In the genomic region with DNA sequence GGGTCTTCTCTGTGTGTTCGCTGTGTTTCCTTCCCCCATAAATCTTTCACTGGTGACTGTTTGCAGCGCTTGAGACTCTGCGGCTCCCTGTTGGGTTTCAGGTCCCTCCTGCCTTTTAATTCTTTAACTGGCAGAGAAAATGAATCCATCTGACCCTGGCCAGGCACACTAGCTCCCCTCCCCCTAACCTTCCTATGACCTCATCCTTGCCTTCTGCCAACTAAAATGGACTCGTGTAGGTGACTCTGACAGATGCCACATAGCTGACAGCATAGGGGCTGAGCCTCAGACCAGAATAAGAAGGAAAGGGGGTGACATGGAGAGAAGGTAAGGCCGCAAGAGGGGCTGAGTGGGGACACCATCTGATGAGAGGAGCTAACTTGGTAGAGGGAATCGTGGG, we compare ENCODE assay signal across 12 mouse cellular contexts. TPM values are rescaled to one million over a fixed set of nuclear protein-coding genes. Genes with fewer than 3 reads are reported as not detected.
DNase-seq lines count a peak whose midpoint lies in the region; ATAC-seq and TF ChIP-seq lines count a peak whose summit lies in the region.
"Had no signal": no experiment of that assay in that cellular context is flagged by ENCODE, and none has a peak within 500 bp of the region (broad histone marks: within the 10 kb centered on the region; RNA-seq: fewer than 3 reads in every experiment).

No protein-coding gene starts in this region.

- no peak for TF ChIP-seq CTCF in stomach, postnatal 0 days (IDR thresholded peaks at IDR 0.05; ENCODE audit: low read depth)
- TF ChIP-seq CTCF in heart, postnatal 0 days (IDR thresholded peaks at IDR 0.05; ENCODE audit: low read depth): no peak

- ATAC-seq in forebrain, embryonic 13.5 days: no peak
- no peak for ATAC-seq in forebrain, embryonic 15.5 days (replicated peaks)
- no peak for ATAC-seq in stomach, embryonic 16.5 days (ENCODE audit: insufficient read depth, low FRiP score)
- ATAC-seq in stomach, postnatal 0 days (ENCODE audit: low FRiP score, low TSS enrichment): no peak
- peak; percentile 70 for ATAC-seq in heart, postnatal 0 days (ENCODE audit: insufficient read depth, low read depth)
- no peak for ATAC-seq in hindbrain, embryonic 16.5 days

- no peak for DNase-seq in stomach, postnatal 0 days (ENCODE audit: low spot score)
- peak; percentile 80 for DNase-seq in heart, postnatal 0 days (ENCODE audit: low spot score)
- DNase-seq in layer of hippocampus, postnatal 14 days (ENCODE audit: low spot score in 2 of 2): no peak
- DNase-seq in right cerebral cortex, postnatal 10 days (ENCODE audit: low spot score in 2 of 2): no peak
- DNase-seq: layer of hippocampus, postnatal 36 days; midbrain, embryonic 14.5 days had no signal

- no peak overlapping the region; the same call in 1 of the 2 replicates for H3K27ac ChIP-seq in forebrain, embryonic 13.5 days
- no peak overlapping the region for H3K27ac ChIP-seq in forebrain, embryonic 15.5 days (replicated peaks)
- peak overlapping the region; percentile 26; the same call in 1 of the 2 replicates for H3K27ac ChIP-seq in stomach, embryonic 16.5 days (ENCODE audit: low read length)
- H3K27ac ChIP-seq in stomach, postnatal 0 days (replicated peaks): no peak overlapping the region; the same call in 1 of the 2 replicates
- peak overlapping the region; percentile 95 for H3K27ac ChIP-seq in heart, postnatal 0 days (ENCODE audit: low read depth)
- no peak overlapping the region for H3K27ac ChIP-seq in hindbrain, embryonic 16.5 days (ENCODE audit: low read depth, low read length)
- H3K27ac ChIP-seq: hindbrain, embryonic 12.5 days; liver, embryonic 14.5 days had no signal

- peaks cover 17% of the 10 kb centered on the region for H3K36me3 ChIP-seq in forebrain, embryonic 13.5 days (ENCODE audit: poor library complexity, severe bottlenecking)
- peaks cover 7% of the 10 kb centered on the region; the same call in 1 of the 2 replicates for H3K36me3 ChIP-seq in forebrain, embryonic 15.5 days
- no peaks in the 10 kb centered on the region for H3K36me3 ChIP-seq in stomach, embryonic 16.5 days (ENCODE audit: control insufficient read depth, insufficient read depth, low read length)
- H3K36me3 ChIP-seq in stomach, postnatal 0 days (ENCODE audit: control insufficient read depth, insufficient read depth, low read length): no peaks in the 10 kb centered on the region
- H3K36me3 ChIP-seq in heart, postnatal 0 days (replicated peaks; ENCODE audit: control insufficient read depth, insufficient read depth, low read length): peaks cover 7% of the 10 kb centered on the region
- H3K36me3 ChIP-seq in hindbrain, embryonic 16.5 days (ENCODE audit: control insufficient read depth, insufficient read depth, low read length): peaks cover 2% of the 10 kb centered on the region; the same call in 1 of the 2 replicates

- no peaks in the 10 kb centered on the region for H3K9me3 ChIP-seq in forebrain, embryonic 13.5 days (replicated peaks)
- H3K9me3 ChIP-seq in forebrain, embryonic 15.5 days: no peaks in the 10 kb centered on the region
- no peaks in the 10 kb centered on the region for H3K9me3 ChIP-seq in stomach, embryonic 16.5 days (replicated peaks; ENCODE audit: control insufficient read depth, low read length)
- H3K9me3 ChIP-seq in stomach, postnatal 0 days (ENCODE audit: control insufficient read depth, low read length): no peaks in the 10 kb centered on the region
- H3K9me3 ChIP-seq in heart, postnatal 0 days (replicated peaks; ENCODE audit: control insufficient read depth, low read length): no peaks in the 10 kb centered on the region
- H3K9me3 ChIP-seq in hindbrain, embryonic 16.5 days (ENCODE audit: control insufficient read depth, low read length): no peaks in the 10 kb centered on the region
- H3K9me3 ChIP-seq: hindbrain, embryonic 12.5 days had no signal

- 69% methylated on average over 6 of the region's 6 CpGs for WGBS in forebrain, embryonic 13.5 days
- WGBS in forebrain, embryonic 15.5 days: 70% methylated on average over 6 of the region's 6 CpGs
- 47% methylated on average over 6 of the region's 6 CpGs for WGBS in stomach, embryonic 16.5 days
- 59% methylated on average over 6 of the region's 6 CpGs for WGBS in stomach, postnatal 0 days
- 32% methylated on average over 6 of the region's 6 CpGs for WGBS in heart, postnatal 0 days
- 44% methylated on average over 6 of the region's 6 CpGs for WGBS in hindbrain, embryonic 16.5 days

- no peak overlapping the region for H3K4me3 ChIP-seq in forebrain, embryonic 13.5 days
- H3K4me3 ChIP-seq in forebrain, embryonic 15.5 days: no peak overlapping the region
- no peak overlapping the region for H3K4me3 ChIP-seq in stomach, embryonic 16.5 days (replicated peaks; ENCODE audit: low read length)
- H3K4me3 ChIP-seq in stomach, postnatal 0 days (ENCODE audit: low read depth, low read length): no peak overlapping the region
- no peak overlapping the region for H3K4me3 ChIP-seq in heart, postnatal 0 days (ENCODE audit: low read depth, low read length)
- H3K4me3 ChIP-seq in hindbrain, embryonic 16.5 days (ENCODE audit: low read length): no peak overlapping the region
- H3K4me3 ChIP-seq: hindbrain, embryonic 12.5 days had no signal

- 0 out of 2 replicates have a peak overlapping the region, but pooled peaks have one; percentile 14 for H3K9ac ChIP-seq in forebrain, embryonic 13.5 days
- no peak overlapping the region for H3K9ac ChIP-seq in forebrain, embryonic 15.5 days (replicated peaks)
- no peak overlapping the region for H3K9ac ChIP-seq in stomach, embryonic 16.5 days (ENCODE audit: low read length)
- H3K9ac ChIP-seq in stomach, postnatal 0 days (ENCODE audit: low read length): no peak overlapping the region
- H3K9ac ChIP-seq in heart, postnatal 0 days (replicated peaks; ENCODE audit: low read depth, low read length): peak overlapping the region; percentile 41
- H3K9ac ChIP-seq in hindbrain, embryonic 16.5 days (ENCODE audit: low read depth, low read length): no peak overlapping the region
- H3K9ac ChIP-seq: hindbrain, embryonic 12.5 days; liver, embryonic 14.5 days had no signal

- peaks cover 39% of the 10 kb centered on the region for H3K4me1 ChIP-seq in forebrain, embryonic 13.5 days
- H3K4me1 ChIP-seq in forebrain, embryonic 15.5 days: peaks cover 38% of the 10 kb centered on the region
- peaks cover 19% of the 10 kb centered on the region for H3K4me1 ChIP-seq in stomach, embryonic 16.5 days (ENCODE audit: control insufficient read depth, insufficient read depth, low read length)
- peaks cover 4% of the 10 kb centered on the region for H3K4me1 ChIP-seq in stomach, postnatal 0 days (replicated peaks; ENCODE audit: control insufficient read depth, insufficient read depth)
- H3K4me1 ChIP-seq in heart, postnatal 0 days (ENCODE audit: control insufficient read depth, insufficient read depth): peaks cover 67% of the 10 kb centered on the region
- H3K4me1 ChIP-seq in hindbrain, embryonic 16.5 days (ENCODE audit: control insufficient read depth, insufficient read depth, low read depth, low read length): peaks cover 9% of the 10 kb centered on the region

- no peak overlapping the region for H3K4me2 ChIP-seq in forebrain, embryonic 13.5 days
- no peak overlapping the region for H3K4me2 ChIP-seq in forebrain, embryonic 15.5 days (replicated peaks)
- H3K4me2 ChIP-seq in stomach, embryonic 16.5 days (ENCODE audit: low read depth, low read length): no peak overlapping the region
- no peak overlapping the region for H3K4me2 ChIP-seq in stomach, postnatal 0 days (replicated peaks; ENCODE audit: low read depth)
- peak overlapping the region; percentile 38; the same call in 1 of the 2 replicates for H3K4me2 ChIP-seq in heart, postnatal 0 days (ENCODE audit: low read depth, low read length)
- H3K4me2 ChIP-seq in hindbrain, embryonic 16.5 days (ENCODE audit: low read length): no peak overlapping the region
- H3K4me2 ChIP-seq: hindbrain, embryonic 12.5 days had no signal

- TF ChIP-seq EP300 in stomach, postnatal 0 days (optimal IDR thresholded peaks at IDR 0.05): no peak
- no peak; the same call in 1 of the 2 replicates for TF ChIP-seq EP300 in heart, postnatal 0 days (IDR thresholded peaks at IDR 0.05; ENCODE audit: low read depth)

- 0 out of 2 replicates have a peak, but pooled peaks cover 3% of the 10 kb centered on the region for H3K27me3 ChIP-seq in forebrain, embryonic 13.5 days
- no peaks in the 10 kb centered on the region for H3K27me3 ChIP-seq in forebrain, embryonic 15.5 days
- no peaks in the 10 kb centered on the region for H3K27me3 ChIP-seq in stomach, embryonic 16.5 days (ENCODE audit: control insufficient read depth, insufficient read depth, low read length)
- H3K27me3 ChIP-seq in stomach, postnatal 0 days (ENCODE audit: control insufficient read depth, insufficient read depth, low read length): no peaks in the 10 kb centered on the region
- no peaks in the 10 kb centered on the region for H3K27me3 ChIP-seq in heart, postnatal 0 days (ENCODE audit: control insufficient read depth, insufficient read depth, low read length)
- H3K27me3 ChIP-seq in hindbrain, embryonic 16.5 days (replicated peaks; ENCODE audit: control insufficient read depth, insufficient read depth, low read length): no peaks in the 10 kb centered on the region
- H3K27me3 ChIP-seq: hindbrain, embryonic 12.5 days had no signal

RNA-seq across cellular contexts. Expression of a gene that starts 31.3 kb away (rescaled TPM):
- polyA plus RNA-seq in forebrain, embryonic 13.5 days (2015; fragmentation: Nextera tagmentation; extraction: Ambion mirVana): 26.7 and 27.2 TPM in 2 replicates
- 32.0 and 37.1 TPM in 2 replicates for polyA plus RNA-seq in forebrain, embryonic 15.5 days (2015; fragmentation: Nextera tagmentation; extraction: Ambion mirVana)
- polyA plus RNA-seq in stomach, embryonic 16.5 days (2015; fragmentation: Nextera tagmentation; extraction: Ambion mirVana): 8.6 and 9.3 TPM in 2 replicates
- polyA plus RNA-seq in stomach, postnatal 0 days (2015; fragmentation: Nextera tagmentation; extraction: Ambion mirVana): 3.1 and 3.6 TPM in 2 replicates
- 65.8 and 66.1 TPM in 2 replicates for total RNA-seq in heart, postnatal 0 days (2014; rRNA removed; ENCODE audit: low replicate concordance)
- 12.3 and 13.6 TPM in 2 replicates for polyA plus RNA-seq in heart, postnatal 0 days (2015; fragmentation: Nextera tagmentation; extraction: Ambion mirVana)
- polyA plus RNA-seq in hindbrain, embryonic 16.5 days (2015; fragmentation: Nextera tagmentation; extraction: Ambion mirVana): 15.9 and 20.5 TPM in 2 replicates
- 10 to 100 TPM; 36.9 to 42.0 TPM for total RNA-seq in layer of hippocampus, postnatal 14 days (2021)

Comparison
In these comparisons a context has a peak if more than half of its experiments do, and no peak if none do; other contexts are left out.
1. H3K27ac ChIP-seq: peak in stomach, embryonic 16.5 days (single experiment) and heart, postnatal 0 days (single experiment); none in forebrain, embryonic 13.5 days (single experiment), forebrain, embryonic 15.5 days (single experiment), stomach, postnatal 0 days (single experiment) and hindbrain, embryonic 16.5 days (single experiment).
2. H3K9ac ChIP-seq: peak in forebrain, embryonic 13.5 days (single experiment) and heart, postnatal 0 days (single experiment); none in forebrain, embryonic 15.5 days (single experiment), stomach, embryonic 16.5 days (single experiment), stomach, postnatal 0 days (single experiment) and hindbrain, embryonic 16.5 days (single experiment).